Mouse (Mus musculus) megakaryocyte, embryonic 14.5 days (primary cell): ENCODE measurements at regions not wholly inside any gene's neighbourhood (a gene's known extent, or its start where the extent isn't known, plus 50 kb on each side); places are given as distances from the start of the nearest gene placed in this dataset.

ENCODE experiments used
- FLI1 ChIP-seq: IDR thresholded peaks from 2 replicates; pipeline ENCODE4 v1.6.1; 2012; ENCODE audit warnings: low read length, inconsistent platforms, mixed read lengths
- GATA1 ChIP-seq: IDR thresholded peaks from 3 replicates; pipeline ENCODE4 v1.6.1; 2012; ENCODE audit warnings: mixed read lengths, low read length, inconsistent platforms, borderline replicate concordance

DNA sequence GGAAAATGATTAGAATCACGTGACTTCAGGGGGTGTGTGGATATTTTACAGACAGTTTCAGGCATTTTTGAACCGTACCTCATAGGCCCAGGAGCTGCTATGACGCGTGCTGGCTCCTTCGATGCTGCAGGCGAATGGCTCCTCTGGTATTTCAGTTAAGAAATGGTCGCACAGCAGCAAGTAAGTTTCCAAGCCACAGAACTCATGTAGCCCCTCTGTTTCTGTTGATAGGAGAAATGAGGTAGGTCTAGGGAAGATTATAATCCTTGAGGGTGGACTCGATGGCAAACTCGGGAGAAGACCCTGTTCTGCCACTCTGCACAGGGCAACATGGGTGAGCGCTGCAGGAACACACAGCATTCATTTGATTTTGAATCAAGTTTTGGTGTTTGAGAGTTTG, 127.0 kb upstream of the Npvf start:
- no peak for TF ChIP-seq GATA1
- TF ChIP-seq FLI1 = no peak
